Mouse (Mus musculus): ENCODE measurements around the gene Ifitm3.

Gene Ifitm3

GRCm38 (mm10) chr7:140962733-140963132 lies 47.8 kb downstream of the Ifitm3 start:
- DNase-seq (ENCODE audit: low spot score): no peak

DNA sequence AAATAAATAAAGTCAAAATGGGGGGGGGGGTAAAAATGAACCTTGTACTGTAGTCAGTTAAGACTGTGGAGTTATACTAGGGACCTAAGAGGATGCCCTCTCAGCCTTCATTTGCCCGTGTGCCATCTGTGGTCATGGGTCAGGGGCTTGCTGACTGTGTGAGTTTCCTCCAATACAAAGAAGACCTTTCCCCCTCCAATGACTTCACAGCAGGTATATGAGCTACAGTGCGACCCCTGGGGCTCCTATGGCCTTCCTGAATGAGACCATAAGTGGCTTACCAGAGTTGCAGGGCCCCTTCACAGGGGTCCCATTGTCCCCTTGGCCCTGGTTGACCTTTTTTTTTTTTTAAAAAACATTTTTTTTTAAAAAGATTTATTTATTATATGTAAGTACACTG lies 49.2 kb downstream of the Ifitm3 start:
- no peak for DNase-seq (ENCODE audit: low spot score)

GRCm38 (mm10) chr7:140960026-140960425 lies 50.5 kb downstream of the Ifitm3 start:
- DNase-seq (ENCODE audit: low spot score): no peak
